ENCODE assay signal across 9 mouse cellular contexts in genomic region chr7:132729093-132729831, GRCm38 (mm10).
DNase-seq lines count a peak whose midpoint lies in the region; ATAC-seq lines count a peak whose summit lies in the region.
"Had no signal": no experiment of that assay in that cellular context is flagged by ENCODE, and none has a peak within 500 bp of the region (broad histone marks: within the 10 kb centered on the region; RNA-seq: fewer than 3 reads in every experiment).

No protein-coding gene starts in this region.

- no peak overlapping the region for H3K4me3 ChIP-seq in kidney, embryonic 14.5 days (ENCODE audit: low read length)
- H3K4me3 ChIP-seq in liver, embryonic 12.5 days: no peak overlapping the region
- no peak overlapping the region for H3K4me3 ChIP-seq in stomach, embryonic 14.5 days (ENCODE audit: low read depth, low read length)
- no peak overlapping the region for H3K4me3 ChIP-seq in forebrain, embryonic 11.5 days (ENCODE audit: low read depth, low read length)

- no peak overlapping the region for H3K27ac ChIP-seq in kidney, embryonic 14.5 days (ENCODE audit: low read depth, low read length)
- H3K27ac ChIP-seq in liver, embryonic 12.5 days: peak overlapping the region; percentile 59
- no peak overlapping the region for H3K27ac ChIP-seq in stomach, embryonic 14.5 days (ENCODE audit: low read length)
- H3K27ac ChIP-seq in forebrain, embryonic 11.5 days (ENCODE audit: low read depth, low read length): no peak overlapping the region

- no peak overlapping the region for H3K4me2 ChIP-seq in kidney, embryonic 14.5 days (replicated peaks; ENCODE audit: low read depth, low read length)
- no peak overlapping the region for H3K4me2 ChIP-seq in liver, embryonic 12.5 days
- H3K4me2 ChIP-seq in stomach, embryonic 14.5 days (replicated peaks; ENCODE audit: low read depth, low read length): no peak overlapping the region
- no peak overlapping the region for H3K4me2 ChIP-seq in forebrain, embryonic 11.5 days (ENCODE audit: low read depth, low read length, severe bottlenecking)

- H3K36me3 ChIP-seq in kidney, embryonic 14.5 days (ENCODE audit: control insufficient read depth, insufficient read depth, low read length): no peaks in the 10 kb centered on the region
- peaks cover 88% of the 10 kb centered on the region for H3K36me3 ChIP-seq in liver, embryonic 12.5 days
- H3K36me3 ChIP-seq in stomach, embryonic 14.5 days (ENCODE audit: control insufficient read depth, insufficient read depth, low read length): no peaks in the 10 kb centered on the region
- no peaks in the 10 kb centered on the region for H3K36me3 ChIP-seq in forebrain, embryonic 11.5 days (ENCODE audit: control insufficient read depth, insufficient read depth, low read length)

- WGBS in kidney, embryonic 14.5 days: 55% methylated on average over 4 of the region's 4 CpGs
- 66% methylated on average over 4 of the region's 4 CpGs for WGBS in liver, embryonic 12.5 days (ENCODE audit: insufficient replicate concordance)
- WGBS in stomach, embryonic 14.5 days: 71% methylated on average over 4 of the region's 4 CpGs
- 74% methylated on average over 4 of the region's 4 CpGs for WGBS in forebrain, embryonic 11.5 days

- DNase-seq in kidney, adult 11 months: peak; percentile 76
- no peak for DNase-seq in spleen, postnatal 10 days (ENCODE audit: low spot score in 2 of 2)
- no peak for DNase-seq in forebrain, embryonic 11.5 days (ENCODE audit: low spot score)
- DNase-seq: thymus, adult 18-20 months had no signal

- no peak for ATAC-seq in kidney, embryonic 14.5 days (ENCODE audit: low FRiP score, low TSS enrichment)
- 0 out of 2 replicates have a peak, but pooled peaks have one; percentile 7 for ATAC-seq in common myeloid progenitor, adult 5-6 weeks (replicated peaks; ENCODE audit: low read depth, poor library complexity, severe bottlenecking)
- ATAC-seq in liver, embryonic 12.5 days: peak; percentile 73
- 0 out of 2 replicates have a peak, but pooled peaks have one; percentile 62 for ATAC-seq in stomach, embryonic 14.5 days (ENCODE audit: insufficient number of reproducible peaks, insufficient read depth, low FRiP score, low read depth)
- no peak for ATAC-seq in inflammation-experienced regulatory T-cells, adult 6 months
- ATAC-seq in forebrain, embryonic 11.5 days (replicated peaks; ENCODE audit: low FRiP score): no peak

- peaks cover 7% of the 10 kb centered on the region for H3K4me1 ChIP-seq in kidney, embryonic 14.5 days (ENCODE audit: control insufficient read depth, insufficient read depth, low read length)
- peaks cover 73% of the 10 kb centered on the region for H3K4me1 ChIP-seq in liver, embryonic 12.5 days
- no peaks in the 10 kb centered on the region for H3K4me1 ChIP-seq in stomach, embryonic 14.5 days (ENCODE audit: control insufficient read depth, insufficient read depth, low read length)
- H3K4me1 ChIP-seq in forebrain, embryonic 11.5 days (replicated peaks; ENCODE audit: control insufficient read depth, insufficient read depth, low read length): peaks cover 45% of the 10 kb centered on the region

- no peaks in the 10 kb centered on the region for H3K9me3 ChIP-seq in kidney, embryonic 14.5 days (ENCODE audit: control insufficient read depth, low read length)
- no peaks in the 10 kb centered on the region for H3K9me3 ChIP-seq in liver, embryonic 12.5 days (replicated peaks)
- H3K9me3 ChIP-seq in stomach, embryonic 14.5 days (ENCODE audit: control insufficient read depth, low read depth, low read length): no peaks in the 10 kb centered on the region
- no peaks in the 10 kb centered on the region for H3K9me3 ChIP-seq in forebrain, embryonic 11.5 days (ENCODE audit: control insufficient read depth, low read length)

- no peaks in the 10 kb centered on the region for H3K27me3 ChIP-seq in kidney, embryonic 14.5 days (ENCODE audit: control insufficient read depth, insufficient read depth, low read length)
- H3K27me3 ChIP-seq in liver, embryonic 12.5 days (replicated peaks): no peaks in the 10 kb centered on the region
- H3K27me3 ChIP-seq in stomach, embryonic 14.5 days (ENCODE audit: control insufficient read depth, insufficient read depth, low read length): no peaks in the 10 kb centered on the region
- no peaks in the 10 kb centered on the region for H3K27me3 ChIP-seq in forebrain, embryonic 11.5 days (ENCODE audit: control insufficient read depth, insufficient read depth, low read length)

- H3K9ac ChIP-seq in kidney, embryonic 14.5 days (ENCODE audit: low read depth, low read length): no peak overlapping the region
- H3K9ac ChIP-seq in liver, embryonic 12.5 days: no peak overlapping the region
- no peak overlapping the region for H3K9ac ChIP-seq in stomach, embryonic 14.5 days (replicated peaks; ENCODE audit: low read depth, low read length)
- no peak overlapping the region for H3K9ac ChIP-seq in forebrain, embryonic 11.5 days (ENCODE audit: low read length)

Comparison
In these comparisons a context has a peak if more than half of its experiments do, and no peak if none do; other contexts are left out.
1. ATAC-seq: peak in common myeloid progenitor, adult 5-6 weeks (single experiment), liver, embryonic 12.5 days (single experiment) and stomach, embryonic 14.5 days (single experiment); none in kidney, embryonic 14.5 days (single experiment), inflammation-experienced regulatory T-cells, adult 6 months (single experiment) and forebrain, embryonic 11.5 days (single experiment).